ENCODE assay signal across 9 mouse cellular contexts in genomic region chr9:44043708-44044425, GRCm38 (mm10). TPM values are rescaled to one million over a fixed set of nuclear protein-coding genes. Genes with fewer than 3 reads are reported as not detected.
DNase-seq lines count a peak whose midpoint lies in the region; ATAC-seq and TF ChIP-seq lines count a peak whose summit lies in the region.
"Had no signal": no experiment of that assay in that cellular context is flagged by ENCODE, and none has a peak within 500 bp of the region (broad histone marks: within the 10 kb centered on the region; RNA-seq: fewer than 3 reads in every experiment).

No protein-coding gene starts in this region.

- 1% methylated on average over 23 of the region's 23 CpGs for WGBS in heart, embryonic 12.5 days
- 5% methylated on average over 23 of the region's 23 CpGs for WGBS in intestine, embryonic 16.5 days
- 3% methylated on average over 21 of the region's 23 CpGs for WGBS in midbrain, embryonic 13.5 days

- peak overlapping the region; percentile 39 for H3K4me3 ChIP-seq in heart, embryonic 12.5 days
- H3K4me3 ChIP-seq in ES-Bruce4 (ENCODE audit: low read depth, low read length), result peak overlapping the region; percentile 74
- H3K4me3 ChIP-seq in embryonic fibroblast, embryonic 13.5 days (ENCODE audit: insufficient read depth, low read length), result peak overlapping the region; percentile 59
- H3K4me3 ChIP-seq in intestine, embryonic 16.5 days (ENCODE audit: low read length), result peak overlapping the region; percentile 37
- peak overlapping the region; percentile 41 for H3K4me3 ChIP-seq in midbrain, embryonic 13.5 days (replicated peaks)

- H3K9ac ChIP-seq in heart, embryonic 12.5 days, result peak overlapping the region; percentile 28; the same call in 1 of the 2 replicates
- peak overlapping the region; percentile 11; the same call in 1 of the 2 replicates for H3K9ac ChIP-seq in ES-Bruce4 (ENCODE audit: low read depth, poor library complexity, severe bottlenecking)
- H3K9ac ChIP-seq in intestine, embryonic 16.5 days (ENCODE audit: low read depth, low read length), result no peak overlapping the region
- peak overlapping the region; percentile 58 for H3K9ac ChIP-seq in midbrain, embryonic 13.5 days (replicated peaks)

- no peaks in the 10 kb centered on the region for H3K36me3 ChIP-seq in heart, embryonic 12.5 days
- no peaks in the 10 kb centered on the region for H3K36me3 ChIP-seq in ES-Bruce4 (ENCODE audit: control insufficient read depth, insufficient read depth, low read length, poor library complexity, severe bottlenecking)
- no peaks in the 10 kb centered on the region for H3K36me3 ChIP-seq in intestine, embryonic 16.5 days (ENCODE audit: control insufficient read depth, insufficient read depth, low read length)
- H3K36me3 ChIP-seq in midbrain, embryonic 13.5 days, result no peaks in the 10 kb centered on the region

- peaks cover 14% of the 10 kb centered on the region for H3K4me1 ChIP-seq in heart, embryonic 12.5 days (replicated peaks)
- peaks cover 2% of the 10 kb centered on the region for H3K4me1 ChIP-seq in ES-Bruce4 (ENCODE audit: control insufficient read depth, insufficient read depth, low read length)
- H3K4me1 ChIP-seq in embryonic fibroblast, embryonic 13.5 days (ENCODE audit: control insufficient read depth, insufficient read depth, low read length), result peaks cover 7% of the 10 kb centered on the region
- H3K4me1 ChIP-seq in intestine, embryonic 16.5 days (ENCODE audit: control insufficient read depth, insufficient read depth, low read length), result peaks cover 13% of the 10 kb centered on the region
- peaks cover 17% of the 10 kb centered on the region for H3K4me1 ChIP-seq in midbrain, embryonic 13.5 days (replicated peaks)

- H3K9me3 ChIP-seq in heart, embryonic 12.5 days (replicated peaks), result no peaks in the 10 kb centered on the region
- H3K9me3 ChIP-seq in ES-Bruce4 (replicated peaks; ENCODE audit: control insufficient read depth, insufficient read depth, low read length, poor library complexity, severe bottlenecking), result no peaks in the 10 kb centered on the region
- H3K9me3 ChIP-seq in intestine, embryonic 16.5 days (ENCODE audit: control insufficient read depth, low read length), result no peaks in the 10 kb centered on the region
- H3K9me3 ChIP-seq in midbrain, embryonic 13.5 days, result no peaks in the 10 kb centered on the region

- TF ChIP-seq CTCF in ES-Bruce4 (IDR thresholded peaks at IDR 0.05; ENCODE audit: low read depth, low read length), result no peak
- no peak for TF ChIP-seq CTCF in embryonic fibroblast, embryonic 13.5 days (IDR thresholded peaks at IDR 0.05; ENCODE audit: borderline replicate concordance, insufficient read depth, low read length)

- H3K27ac ChIP-seq in heart, embryonic 12.5 days (ENCODE audit: poor library complexity, severe bottlenecking), result no peak overlapping the region
- no peak overlapping the region for H3K27ac ChIP-seq in ES-Bruce4 (ENCODE audit: insufficient read depth, low read length)
- peak overlapping the region; percentile 49 for H3K27ac ChIP-seq in embryonic fibroblast, embryonic 13.5 days (ENCODE audit: insufficient read depth, low read length)
- H3K27ac ChIP-seq in intestine, embryonic 16.5 days (ENCODE audit: low read length), result no peak overlapping the region
- H3K27ac ChIP-seq in midbrain, embryonic 13.5 days, result no peak overlapping the region

- peaks cover 67% of the 10 kb centered on the region for H3K27me3 ChIP-seq in heart, embryonic 12.5 days (replicated peaks)
- no peaks in the 10 kb centered on the region for H3K27me3 ChIP-seq in ES-Bruce4 (ENCODE audit: control insufficient read depth, insufficient read depth, low read length, poor library complexity, severe bottlenecking)
- H3K27me3 ChIP-seq in intestine, embryonic 16.5 days (replicated peaks; ENCODE audit: control insufficient read depth, insufficient read depth, low read length), result peaks cover 22% of the 10 kb centered on the region
- peaks cover 49% of the 10 kb centered on the region for H3K27me3 ChIP-seq in midbrain, embryonic 13.5 days

- TF ChIP-seq POLR2A in ES-Bruce4 (IDR thresholded peaks at IDR 0.05; ENCODE audit: insufficient read depth, low read length), result no peak
- TF ChIP-seq POLR2A in embryonic fibroblast, embryonic 13.5 days (IDR thresholded peaks at IDR 0.05; ENCODE audit: low read depth, low read length), result peak; percentile 17; the same call in 1 of the 2 replicates

- no peak for TF ChIP-seq EP300 in ES-Bruce4 (IDR thresholded peaks at IDR 0.05; ENCODE audit: insufficient read depth, low read depth, low read length)

- DNase-seq in heart, postnatal 4 days, result no peak
- DNase-seq in thymus, postnatal 4 days, result peak; percentile 76
- DNase-seq in embryo, embryonic 11 days, result no peak

- 0 out of 2 replicates have a peak, but pooled peaks have one; percentile 10 for ATAC-seq in heart, embryonic 12.5 days (ENCODE audit: insufficient number of reproducible peaks, low FRiP score)
- no peak for ATAC-seq in intestine, embryonic 16.5 days
- no peak for ATAC-seq in midbrain, embryonic 13.5 days

- peak overlapping the region; percentile 73 for H3K4me2 ChIP-seq in heart, embryonic 12.5 days
- peak overlapping the region; percentile 57 for H3K4me2 ChIP-seq in intestine, embryonic 16.5 days (ENCODE audit: low read depth, low read length)
- H3K4me2 ChIP-seq in midbrain, embryonic 13.5 days (replicated peaks), result peak overlapping the region; percentile 70

RNA-seq across cellular contexts. Expression of gene Thy1, which starts 0.7 kb away (rescaled TPM):
- polyA plus RNA-seq in heart, embryonic 12.5 days (2016; fragmentation: Nextera tagmentation; extraction: Ambion mirVana), result 1.1 and 1.5 TPM in 2 replicates
- total RNA-seq in heart, postnatal 4 days (2021), result 10 to 100 TPM; 16.2 to 18.8 TPM
- polyA plus RNA-seq in ES-Bruce4 (2011; ENCODE audit: insufficient read depth, insufficient read length, low read depth, missing spikeins), result 11.4 and 15.4 TPM in 2 replicates
- polyA plus RNA-seq in embryonic fibroblast, embryonic 13.5 days (2011; ENCODE audit: insufficient read length, low read depth, missing spikeins), result 930 and 1,281 TPM in 2 replicates
- polyA plus RNA-seq in intestine, embryonic 16.5 days (2015; fragmentation: Nextera tagmentation; extraction: Ambion mirVana), result 1.8 TPM in 2 replicates
- 0.30 and 0.52 TPM in 2 replicates for polyA plus RNA-seq in midbrain, embryonic 13.5 days (2015; fragmentation: Nextera tagmentation; extraction: Ambion mirVana)

RNA-seq across cellular contexts. Expression of gene Usp2, which starts 23.0 kb away (rescaled TPM):
- 51.7 and 62.5 TPM in 2 replicates for polyA plus RNA-seq in heart, embryonic 12.5 days (2016; fragmentation: Nextera tagmentation; extraction: Ambion mirVana)
- 10 to 100 TPM; 72.6 to 79.0 TPM for total RNA-seq in heart, postnatal 4 days (2021)
- polyA plus RNA-seq in ES-Bruce4 (2011; ENCODE audit: insufficient read depth, insufficient read length, low read depth, missing spikeins), result 9.6 and 14.2 TPM in 2 replicates
- polyA plus RNA-seq in embryonic fibroblast, embryonic 13.5 days (2011; ENCODE audit: insufficient read length, low read depth, missing spikeins), result 6.5 and 6.6 TPM in 2 replicates
- 13.2 and 15.6 TPM in 2 replicates for polyA plus RNA-seq in intestine, embryonic 16.5 days (2015; fragmentation: Nextera tagmentation; extraction: Ambion mirVana)
- polyA plus RNA-seq in midbrain, embryonic 13.5 days (2015; fragmentation: Nextera tagmentation; extraction: Ambion mirVana), result 4.5 and 8.3 TPM in 2 replicates

RNA-seq across cellular contexts. Expression of gene Mfrp, which starts 57.7 kb away (rescaled TPM):
- polyA plus RNA-seq in heart, embryonic 12.5 days (2016; fragmentation: Nextera tagmentation; extraction: Ambion mirVana), result not detected in 2 replicates
- total RNA-seq in heart, postnatal 4 days (2021), result not detected
- not detected in 2 replicates for polyA plus RNA-seq in ES-Bruce4 (2011; ENCODE audit: insufficient read depth, insufficient read length, low read depth, missing spikeins)
- 0.12 TPM in 1 of 2 replicates, not detected in the other for polyA plus RNA-seq in embryonic fibroblast, embryonic 13.5 days (2011; ENCODE audit: insufficient read length, low read depth, missing spikeins)
- polyA plus RNA-seq in intestine, embryonic 16.5 days (2015; fragmentation: Nextera tagmentation; extraction: Ambion mirVana), result 0.18 and 0.24 TPM in 2 replicates
- polyA plus RNA-seq in midbrain, embryonic 13.5 days (2015; fragmentation: Nextera tagmentation; extraction: Ambion mirVana), result 0.16 TPM in 1 of 2 replicates, not detected in the other
- total RNA-seq: heart, postnatal 14 days had no signal

Comparison
In these comparisons a context has a peak if more than half of its experiments do, and no peak if none do; other contexts are left out.
1. RNA of gene Thy1, which starts 0.7 kb away (polyA plus RNA-seq): 930 to 1,281 TPM in embryonic fibroblast, embryonic 13.5 days; 11.4 to 15.4 TPM in ES-Bruce4, 1.8 TPM in intestine, embryonic 16.5 days, 1.1 to 1.5 TPM in heart, embryonic 12.5 days and 0.30 to 0.52 TPM in midbrain, embryonic 13.5 days; every median in the first group is over 10 times any median in the second.
2. Peak in every context shown above with its lines, with median percentiles within 50 percentile points of each other: H3K4me2 ChIP-seq and H3K4me3 ChIP-seq.